Mouse (Mus musculus) kidney, adult 2 months (tissue): ENCODE data around the gene Prr19.

Experiments used
- CTCF ChIP-seq: fragments of 200-500 bp; conservative IDR thresholded peaks from 2 replicates; pipeline ENCODE4 v1.5.1; 2011; ENCODE audit warnings: low read depth, mild to moderate bottlenecking, control low read depth, low read length, moderate library complexity, mixed read lengths; ENCODE audit not compliant: insufficient read depth, insufficient read length
- POLR2A ChIP-seq: fragments of 200-500 bp; IDR thresholded peaks from one replicate; pipeline ENCODE4 v1.6.1; 2011; ENCODE audit warnings: low read depth, low read length, control low read depth

GRCm38 (mm10) chr7:25293191-25293739, 7.9 kb upstream of the Prr19 start:
- no peak for TF ChIP-seq CTCF
- TF ChIP-seq POLR2A = no peak
